Mouse (Mus musculus) lung, adult 2 months (tissue): Measurements from ENCODE around the gene Edaradd. TPM values are rescaled to one million over a fixed set of nuclear protein-coding genes. Genes with fewer than 3 reads are reported as not detected.

ENCODE experiments used
- DNase-seq: peaks from one replicate; pipeline ENCODE4 v3.0.0; 2022
- H3K4me1 ChIP-seq: fragments of 200-500 bp; 2 replicates; pipeline ENCODE4 v1.6.1; 2011; ENCODE audit warnings: low read length; ENCODE audit not compliant: control insufficient read depth, insufficient read depth
- H3K4me3 ChIP-seq: fragments of 200-500 bp; replicated peaks from 2 replicates; pipeline ENCODE3; 2011; ENCODE audit warnings: low read depth, mild to moderate bottlenecking, control low read depth, low read length; ENCODE audit errors: extremely low read depth
- CTCF ChIP-seq: fragments of 200-500 bp; IDR thresholded peaks from 2 replicates; pipeline ENCODE4 v1.5.1; 2011; ENCODE audit warnings: mild to moderate bottlenecking, low read length, control low read depth; ENCODE audit not compliant: insufficient read depth
- POLR2A ChIP-seq: fragments of 200-500 bp; IDR thresholded peaks from 2 replicates; pipeline ENCODE4 v1.6.1; 2011; ENCODE audit warnings: low read depth, mild to moderate bottlenecking, control low read depth, low read length, borderline replicate concordance; ENCODE audit errors: extremely low read depth
- WGBS: fragments of 180-500 bp; shearing (Covaris S2); methylation state at CpG from one replicate; pipeline ENCODE4 v1.1.7; 2018; 5-methylcytosine and 5-hydroxymethylcytosine counted together
- polyA plus RNA-seq: library from polyadenylated mRNA; depleted of rRNA; stranded (reverse); fragments of >200 nt; gene quantifications from 2 replicates; pipeline ENCODE4 v1.2.3, GENCODE M21; 2012

The Edaradd gene
- polyA plus RNA-seq, 1 experiment, result 0.53 TPM

- DNase-seq, result no peak
- Histone ChIP-seq H3K4me3 (no peak overlapping the region), H3K4me1 (no peaks in the 10 kb centered on the region)
- TF ChIP-seq CTCF, result no peak
- no peak for TF ChIP-seq POLR2A
- WGBS, result 80% methylated on average over 4 of the region's 4 CpGs
Observed at GRCm38 (mm10) chr13:12525678-12526077, 5.4 kb upstream of the Edaradd start.

DNA sequence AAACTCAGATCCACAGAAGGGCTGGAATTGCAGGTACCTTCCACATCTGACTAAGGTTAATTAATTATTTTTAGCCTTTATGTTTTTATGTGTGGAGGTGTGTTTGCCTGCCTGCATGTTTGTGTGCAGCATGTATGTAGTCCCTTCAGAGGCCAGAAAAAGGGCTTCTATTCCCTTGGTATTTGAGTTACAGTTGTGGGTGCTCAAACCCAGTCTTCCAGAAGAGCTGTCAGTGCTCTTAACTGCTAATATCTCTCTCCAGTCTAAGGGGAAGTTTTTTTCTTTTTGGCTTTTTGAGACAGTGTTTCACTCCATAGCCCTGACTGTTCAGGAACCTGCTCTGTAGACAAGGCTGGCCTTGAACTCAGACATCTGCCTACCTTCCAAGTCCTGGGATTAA, 2.1 kb upstream of the Edaradd start:
- DNase-seq, result no peak
- H3K4me1 ChIP-seq, result peaks cover 3% of the 10 kb centered on the region; the same call in 1 of the 2 replicates
- no peak for TF ChIP-seq CTCF
- no peak for TF ChIP-seq POLR2A
- H3K4me3 ChIP-seq, result no peak overlapping the region

DNA sequence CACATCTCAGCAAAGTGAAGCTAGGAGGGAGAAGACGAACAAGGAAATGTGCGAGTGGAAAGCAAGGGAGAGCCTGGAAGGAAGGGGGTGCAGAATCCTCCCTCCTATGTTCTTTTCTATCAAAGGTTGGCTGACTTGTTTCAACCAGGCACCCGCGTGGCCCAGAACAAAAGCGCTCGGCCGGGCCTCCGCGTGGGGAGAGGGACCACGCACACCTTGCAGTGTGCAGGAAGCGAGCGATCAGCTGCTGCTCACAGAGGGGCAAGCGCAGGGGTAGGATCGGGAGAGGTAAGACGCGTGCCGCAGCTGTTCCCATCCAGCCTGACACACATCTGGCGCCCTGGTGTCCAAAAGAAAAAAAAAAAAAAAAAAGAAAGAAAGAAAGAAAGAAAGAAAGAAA, 867 bp downstream of the Edaradd start:
- DNase-seq, result peak; percentile 12
- Histone ChIP-seq H3K4me3 (peak overlapping the region; percentile 37), H3K4me1 (peaks cover 3% of the 10 kb centered on the region; the same call in 1 of the 2 replicates)
- no peak for TF ChIP-seq POLR2A
- TF ChIP-seq CTCF, result no peak
- 5% methylated on average over 18 of the region's 18 CpGs for WGBS

GRCm38 (mm10) chr13:12511189-12511965, 8.9 kb downstream of the Edaradd start:
- DNase-seq, result no peak
- no peak for TF ChIP-seq CTCF
- no peak for TF ChIP-seq POLR2A
- no peak overlapping the region for H3K4me3 ChIP-seq
- H3K4me1 ChIP-seq, result no peaks in the 10 kb centered on the region
- WGBS, result 54% methylated on average over 9 of the region's 9 CpGs

- TF ChIP-seq POLR2A (no peak), CTCF (no peak)
- no peaks in the 10 kb centered on the region for H3K4me1 ChIP-seq
- 59% methylated on average over 6 of the region's 6 CpGs for WGBS
Observed at GRCm38 (mm10) chr13:12510032-12510431, 10.2 kb downstream of the Edaradd start.

GRCm38 (mm10) chr13:12507426-12507825, 12.8 kb downstream of the Edaradd start:
- WGBS, result 78% methylated on average over 6 of the region's 6 CpGs
- H3K4me3 ChIP-seq, result no peak overlapping the region
- no peak for TF ChIP-seq CTCF
- TF ChIP-seq POLR2A, result no peak

More at GRCm38 (mm10) chr13:12510032-12510431, 10.2 kb downstream of the Edaradd start:
- no peak overlapping the region for H3K4me3 ChIP-seq
- no peak for DNase-seq

GRCm38 (mm10) chr13:12505359-12505758, 14.9 kb downstream of the Edaradd start:
- Histone ChIP-seq H3K4me1 (no peaks in the 10 kb centered on the region), H3K4me3 (no peak overlapping the region)
- no peak for DNase-seq
- 79% methylated on average over 3 of the region's 3 CpGs for WGBS
- no peak for TF ChIP-seq CTCF
- TF ChIP-seq POLR2A, result no peak

More at GRCm38 (mm10) chr13:12507426-12507825, 12.8 kb downstream of the Edaradd start:
- no peak for DNase-seq
- H3K4me1 ChIP-seq, result no peaks in the 10 kb centered on the region

DNA sequence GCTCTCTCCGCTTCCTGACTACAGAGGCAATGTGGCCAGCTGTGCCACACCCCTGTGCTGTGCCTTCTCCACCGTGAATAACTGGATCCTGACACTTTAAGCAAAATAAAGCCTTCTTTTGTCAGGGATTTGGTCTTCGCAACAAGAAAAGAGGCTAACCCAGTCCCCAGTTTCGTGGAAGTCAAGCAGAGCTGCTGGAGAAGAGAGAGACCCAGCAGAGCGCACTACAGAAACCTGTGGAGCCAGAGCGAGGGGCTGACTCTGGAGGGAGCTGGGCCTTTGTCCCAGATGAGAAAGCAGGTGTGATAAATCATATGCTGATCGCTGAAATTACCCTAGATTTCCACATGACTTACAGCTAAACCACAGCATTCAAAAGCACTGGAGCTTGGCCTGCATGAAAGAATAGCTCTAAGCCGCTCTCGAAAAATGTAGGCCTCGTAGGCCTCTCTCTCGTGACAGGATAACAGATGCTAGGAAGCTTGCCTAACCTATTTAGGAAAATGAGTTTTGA, 16.9 kb downstream of the Edaradd start:
- TF ChIP-seq CTCF, result no peak
- no peak for TF ChIP-seq POLR2A
- no peak overlapping the region for H3K4me3 ChIP-seq
- no peak for DNase-seq
- H3K4me1 ChIP-seq, result no peaks in the 10 kb centered on the region
- 68% methylated on average over 11 of the region's 11 CpGs for WGBS

DNA sequence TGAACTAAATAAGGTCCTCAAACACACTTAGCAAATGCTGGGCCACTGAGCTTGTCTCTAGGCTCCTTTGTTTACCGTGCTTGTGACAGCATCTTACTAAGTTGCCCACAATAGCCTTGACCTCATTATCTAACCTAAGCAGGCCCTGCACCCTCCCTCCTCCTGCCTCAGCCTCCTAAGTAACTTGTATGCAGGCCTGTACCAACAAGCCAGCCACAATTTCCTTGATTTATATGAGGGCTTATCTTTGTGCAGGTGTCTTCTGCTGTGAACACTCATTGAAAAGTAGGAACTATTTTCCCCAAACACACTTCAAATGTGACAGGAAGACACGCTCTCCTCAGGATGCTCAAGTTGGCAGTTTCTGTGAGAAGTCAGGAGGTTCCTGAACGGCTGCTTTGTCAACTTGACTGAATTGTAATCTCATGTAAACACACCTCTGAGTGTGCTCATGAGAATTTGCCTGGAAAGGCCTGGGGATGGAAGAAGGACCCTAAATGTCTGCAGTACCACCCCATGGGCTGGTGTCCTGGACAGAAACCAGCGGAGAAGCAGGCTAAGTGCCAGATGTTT, 17.5 kb downstream of the Edaradd start:
- 28% methylated on average over 4 of the region's 4 CpGs for WGBS

More for the DNA sequence above, 17.5 kb downstream of the Edaradd start:
- Histone ChIP-seq H3K4me1 (no peaks in the 10 kb centered on the region), H3K4me3 (no peak overlapping the region)
- DNase-seq, result no peak
- TF ChIP-seq CTCF (no peak), POLR2A (no peak)
